Mouse (Mus musculus) midbrain, postnatal 0 days (tissue): ENCODE results near the gene Furin. TPM values are rescaled to one million over a fixed set of nuclear protein-coding genes. Genes with fewer than 3 reads are reported as not detected.

Source experiments
- ATAC-seq: fragments of 200-750 bp; cut with Nextera tagmentation; 2 replicates; pipeline ENCODE4 v1.8.0; 2017; ENCODE audit warnings: moderate number of reproducible peaks, mild to moderate bottlenecking, moderate TSS enrichment, moderate library complexity; ENCODE audit not compliant: low FRiP score
- DNase-seq: peaks from one replicate; pipeline ENCODE4 v3.0.0-alpha.2; 2015; ENCODE audit warnings: low spot score
- H3K27ac ChIP-seq: fragments of 300-500 bp; sonication (generic); 2 replicates; pipeline ENCODE4 v1.5.1; 2014; ENCODE audit warnings: low read depth, mild to moderate bottlenecking, low read length, mixed read lengths
- H3K27me3 ChIP-seq: fragments of 300-500 bp; sonication (generic); 2 replicates; pipeline ENCODE4 v1.6.1; 2014; ENCODE audit warnings: low read length, control low read depth, mixed read lengths; ENCODE audit not compliant: insufficient read depth
- H3K36me3 ChIP-seq: fragments of 300-500 bp; sonication (generic); 2 replicates; pipeline ENCODE4 v1.6.1; 2014; ENCODE audit warnings: low read length, control low read depth, mixed read lengths; ENCODE audit not compliant: insufficient read depth
- H3K4me1 ChIP-seq: fragments of 300-500 bp; sonication (generic); 2 replicates; pipeline ENCODE4 v1.6.1; 2014; ENCODE audit warnings: mild to moderate bottlenecking, control low read depth, antibody characterized with exemption, low read length, mixed read lengths; ENCODE audit not compliant: insufficient read depth
- H3K4me2 ChIP-seq: fragments of 300-500 bp; sonication (generic); 2 replicates; pipeline ENCODE4 v1.6.1; 2014; ENCODE audit warnings: low read depth, mild to moderate bottlenecking, low read length, mixed read lengths; ENCODE audit not compliant: poor library complexity, severe bottlenecking
- H3K4me3 ChIP-seq: fragments of 300-500 bp; sonication (generic); 2 replicates; pipeline ENCODE4 v1.5.1; 2014; ENCODE audit warnings: low read depth, mild to moderate bottlenecking, low read length, moderate library complexity
- H3K9ac ChIP-seq: fragments of 300-500 bp; sonication (generic); replicated peaks from 2 replicates; pipeline ENCODE4 v1.6.1; 2014; ENCODE audit warnings: mild to moderate bottlenecking, low read length, moderate library complexity, mixed read lengths; ENCODE audit not compliant: poor library complexity, severe bottlenecking
- H3K9me3 ChIP-seq: fragments of 300-500 bp; sonication (generic); 2 replicates; pipeline ENCODE4 v1.6.1; 2016; ENCODE audit warnings: low read length, control low read depth
- CTCF ChIP-seq: IDR thresholded peaks from 2 replicates; pipeline ENCODE4 v1.5.1; 2016; ENCODE audit warnings: antibody characterized with exemption, mild to moderate bottlenecking
- WGBS: fragments of 180-500 bp; shearing (Covaris S2); extraction: QIAGEN DNeasy Blood & Tissue Kit; methylation state at CpG from one replicate; pipeline ENCODE4 v1.1.7; 2014; 5-methylcytosine and 5-hydroxymethylcytosine counted together
- polyA plus RNA-seq: library from polyadenylated mRNA; unstranded; fragments of >200 nt; fragmentation: Nextera tagmentation; extraction: Ambion mirVana; gene quantifications from 2 replicates; pipeline ENCODE4 v1.2.1, GENCODE M21; 2015
- total RNA-seq: library from RNA; depleted of rRNA; stranded (reverse); fragments of >200 nt; gene quantifications from 2 replicates; pipeline ENCODE4 v1.2.3, GENCODE M21; 2014

Furin gene
- total and polyA plus RNA-seq, 2 experiments from 2014 or later, result 6.0 to 16.6 TPM

GRCm38 (mm10) chr7:80368009-80368408 is 37.2 kb downstream of the Furin start:
- Histone ChIP-seq H3K4me2 (no peak overlapping the region), H3K9ac (no peak overlapping the region), H3K4me1 (peaks cover 3% of the 10 kb centered on the region; the same call in 1 of the 2 replicates), H3K27ac (no peak overlapping the region), H3K9me3 (no peaks in the 10 kb centered on the region), H3K4me3 (no peak overlapping the region), H3K36me3 (peaks cover 43% of the 10 kb centered on the region), H3K27me3 (no peaks in the 10 kb centered on the region)
- ATAC-seq (no peak), DNase-seq (no peak)
- 86% methylated on average over 9 of the region's 9 CpGs for WGBS
- TF ChIP-seq CTCF, result no peak

GRCm38 (mm10) chr7:80367232-80367631 is 38.0 kb downstream of the Furin start:
- no peak overlapping the region for H3K27ac ChIP-seq
- no peak for TF ChIP-seq CTCF
- no peak overlapping the region for H3K4me3 ChIP-seq
- peaks cover 3% of the 10 kb centered on the region; the same call in 1 of the 2 replicates for H3K4me1 ChIP-seq
- no peak overlapping the region for H3K4me2 ChIP-seq
- no peaks in the 10 kb centered on the region for H3K27me3 ChIP-seq
- no peaks in the 10 kb centered on the region for H3K9me3 ChIP-seq
- no peak overlapping the region for H3K9ac ChIP-seq
- peaks cover 51% of the 10 kb centered on the region for H3K36me3 ChIP-seq
- WGBS, result 98% methylated on average over 7 of the region's 7 CpGs
- DNase-seq, result no peak
- no peak for ATAC-seq

DNA sequence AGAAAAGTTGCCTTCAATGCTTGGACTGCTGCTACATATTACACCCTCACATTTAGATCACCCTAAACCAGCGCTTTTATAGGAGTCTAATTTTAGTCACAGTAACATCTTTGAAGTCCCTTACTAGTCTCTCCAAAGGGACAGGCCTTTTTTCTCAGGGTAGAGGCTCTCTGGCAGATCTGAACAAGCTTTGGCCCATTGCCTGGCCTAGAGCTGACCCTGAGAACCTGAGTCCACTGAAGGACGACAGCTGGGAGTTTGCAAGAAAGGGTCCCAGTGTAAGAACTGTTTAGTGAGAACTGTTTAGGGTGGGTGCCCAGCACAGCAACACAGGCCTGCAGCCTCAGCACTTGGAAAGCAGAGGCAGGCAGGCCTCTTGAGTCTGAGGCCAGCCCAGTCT is 39.5 kb downstream of the Furin start:
- Histone ChIP-seq H3K27ac (no peak overlapping the region), H3K36me3 (peaks cover 61% of the 10 kb centered on the region)
- no peak for ATAC-seq

GRCm38 (mm10) chr7:80360435-80360834 is 44.8 kb downstream of the Furin start:
- H3K4me1 ChIP-seq, result no peaks in the 10 kb centered on the region
- H3K4me2 ChIP-seq, result no peak overlapping the region
- H3K27ac ChIP-seq, result no peak overlapping the region
- no peak for TF ChIP-seq CTCF
- H3K36me3 ChIP-seq, result peaks cover 79% of the 10 kb centered on the region
- no peak for DNase-seq
- WGBS, result 74% methylated on average over 3 of the region's 3 CpGs
- ATAC-seq, result no peak
- H3K9ac ChIP-seq, result no peak overlapping the region
- H3K27me3 ChIP-seq, result no peaks in the 10 kb centered on the region
- H3K9me3 ChIP-seq, result no peaks in the 10 kb centered on the region
- H3K4me3 ChIP-seq, result no peak overlapping the region

More for the DNA sequence above, 39.5 kb downstream of the Furin start:
- H3K27me3 ChIP-seq, result no peaks in the 10 kb centered on the region
- H3K9ac ChIP-seq, result no peak overlapping the region
- no peak overlapping the region for H3K4me2 ChIP-seq
- no peak for DNase-seq
- H3K4me3 ChIP-seq, result no peak overlapping the region
- 87% methylated on average over 2 of the region's 2 CpGs for WGBS
- peaks cover 3% of the 10 kb centered on the region; the same call in 1 of the 2 replicates for H3K4me1 ChIP-seq
- no peaks in the 10 kb centered on the region for H3K9me3 ChIP-seq
- no peak for TF ChIP-seq CTCF

- ATAC-seq, result no peak
- Histone ChIP-seq H3K4me1 (no peaks in the 10 kb centered on the region), H3K4me2 (no peak overlapping the region), H3K36me3 (peaks cover 67% of the 10 kb centered on the region), H3K27ac (no peak overlapping the region), H3K27me3 (no peaks in the 10 kb centered on the region), H3K9me3 (no peaks in the 10 kb centered on the region), H3K4me3 (no peak overlapping the region), H3K9ac (no peak overlapping the region)
- no peak for DNase-seq
- no peak for TF ChIP-seq CTCF
- 61% methylated on average over 4 of the region's 4 CpGs for WGBS
Observed at GRCm38 (mm10) chr7:80358039-80358438, 47.2 kb downstream of the Furin start.

DNA sequence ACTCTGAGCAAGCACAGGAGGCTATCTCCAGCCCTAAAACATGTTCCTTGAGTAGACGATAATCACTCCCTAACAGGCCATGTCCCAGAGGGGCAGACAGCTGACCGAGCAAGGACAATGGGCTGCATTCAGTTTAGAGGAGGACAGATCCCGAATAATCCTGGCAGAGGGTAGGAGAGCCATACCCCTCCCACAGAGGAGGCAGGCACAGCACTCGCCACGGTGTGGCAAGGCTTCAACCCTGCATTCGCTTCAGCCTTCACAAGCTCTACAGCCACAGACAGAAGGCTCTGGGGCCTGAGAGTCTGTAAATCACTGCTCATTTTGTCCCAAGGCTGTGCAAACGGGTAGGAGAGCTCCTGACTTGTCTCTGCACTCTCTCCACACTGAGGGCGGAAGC is 48.1 kb downstream of the Furin start:
- WGBS, result 20% methylated on average over 8 of the region's 8 CpGs

More for the DNA sequence above, 48.1 kb downstream of the Furin start:
- no peak overlapping the region for H3K9ac ChIP-seq
- H3K36me3 ChIP-seq, result peaks cover 67% of the 10 kb centered on the region
- TF ChIP-seq CTCF, result no peak
- H3K4me2 ChIP-seq, result no peak overlapping the region
- H3K27me3 ChIP-seq, result no peaks in the 10 kb centered on the region
- ATAC-seq (peak; percentile 47; the same call in 1 of the 2 replicates), DNase-seq (peak; percentile 76)
- H3K4me3 ChIP-seq, result no peak overlapping the region
- no peaks in the 10 kb centered on the region for H3K9me3 ChIP-seq
- no peak overlapping the region for H3K27ac ChIP-seq
- H3K4me1 ChIP-seq, result no peaks in the 10 kb centered on the region
